Mouse (Mus musculus): ENCODE data around the gene Tmem214. TPM values are rescaled to one million over a fixed set of nuclear protein-coding genes. Genes with fewer than 3 reads are reported as not detected.
A peak's percentile ranks its signal among the peaks of the same experiment; 100 is the strongest.
"Not testable (repeated sequence)": the region's sequence is repeated elsewhere in the genome, so short reads cannot be mapped to it uniquely, and the experiment has no call there.

Tmem214 gene
- total RNA-seq, 2 experiments from 2014 or later, result 35.8 to 41.1 TPM

GRCm38 (mm10) chr5:30869405-30870130 lies 1.8 kb downstream of the Tmem214 start:
- intact Hi-C loops (cut with DNase I), result loop anchor here (2.0 to 5.0 kb wide), 2 partner anchors 17 to 62 kb away; no protein-coding TSS in a partner anchor
- DNase-seq, result peak; percentile 93 to 96

- no peak for DNase-seq
- intact Hi-C loops (cut with DNase I), result no loop called here
Observed at GRCm38 (mm10) chr5:30870131-30870406, 2.3 kb downstream of the Tmem214 start.

- intact Hi-C loops (cut with DNase I), result no loop called here
- no peak for DNase-seq
Observed at GRCm38 (mm10) chr5:30872574-30872973, 4.8 kb downstream of the Tmem214 start.

GRCm38 (mm10) chr5:30874365-30874764 lies 6.6 kb downstream of the Tmem214 start:
- DNase-seq, result no peak
- intact Hi-C loops (cut with DNase I), result no loop called here

GRCm38 (mm10) chr5:30878616-30879015 lies 10.8 kb downstream of the Tmem214 start:
- intact Hi-C loops (cut with DNase I), result no loop called here
- DNase-seq, result peak in 1 of 2 experiments; percentile 28

GRCm38 (mm10) chr5:30879347-30879943 lies 11.6 kb downstream of the Tmem214 start:
- no peak for DNase-seq
- intact Hi-C loops (cut with DNase I), result no loop called here

- intact Hi-C loops (cut with DNase I); DNase-seq: not testable (repeated sequence)
Observed at GRCm38 (mm10) chr5:30881839-30882238, 14.0 kb downstream of the Tmem214 start.

GRCm38 (mm10) chr5:30886209-30886608 lies 18.4 kb downstream of the Tmem214 start:
- intact Hi-C loops (cut with DNase I), result loop anchor here (2.0 kb wide), 1 partner anchor 17 kb away; the partner anchor contains the start of gene Tmem214
- DNase-seq, result no peak

GRCm38 (mm10) chr5:30886731-30887130 lies 18.9 kb downstream of the Tmem214 start:
- intact Hi-C loops (cut with DNase I), result loop anchor here (2.0 kb wide), 1 partner anchor 18 kb away; the partner anchor contains the start of gene Tmem214
- no peak for DNase-seq

- DNase-seq, result peak; percentile 63 to 64
- intact Hi-C loops (cut with DNase I), result loop anchor here (2.0 kb wide), 1 partner anchor 19 kb away; the partner anchor contains the start of gene Tmem214
Observed at GRCm38 (mm10) chr5:30887331-30887761, 19.5 kb downstream of the Tmem214 start.

- DNase-seq, result peak; percentile 91 to 93
- intact Hi-C loops (cut with DNase I), result loop anchor here (2.0 kb wide), 2 partner anchors 19 kb away; partner anchors contain the start of genes Ost4 and Tmem214
Observed at GRCm38 (mm10) chr5:30887858-30888336, 20.1 kb downstream of the Tmem214 start.

- peak; percentile 88 to 93 for DNase-seq
- intact Hi-C loops (cut with DNase I), result loop anchor here (2.0 kb wide), 1 partner anchor 18 kb away; the partner anchor contains the start of gene Ost4
Observed at GRCm38 (mm10) chr5:30888337-30889087, 20.7 kb downstream of the Tmem214 start, which contains the start of gene Agbl5. TSS of gene Agbl5 (plus strand) at chr5:30888694.

GRCm38 (mm10) chr5:30889088-30889754 lies 21.4 kb downstream of the Tmem214 start:
- intact Hi-C loops (cut with DNase I), result loop anchor here (2.0 kb wide), 1 partner anchor 18 kb away; the partner anchor contains the start of gene Ost4
- DNase-seq, result no peak

GRCm38 (mm10) chr5:30890375-30890774 lies 22.6 kb downstream of the Tmem214 start:
- intact Hi-C loops (cut with DNase I), result no loop called here
- DNase-seq, result no peak

GRCm38 (mm10) chr5:30901860-30902259 lies 34.0 kb downstream of the Tmem214 start:
- DNase-seq, result no peak
- intact Hi-C loops (cut with DNase I), result no loop called here

- intact Hi-C loops (cut with DNase I), result loop anchor here (2.0 kb wide), 1 partner anchor 19 kb away; the partner anchor contains the start of gene Agbl5
- peak; percentile 98 to 99 for DNase-seq
Observed at GRCm38 (mm10) chr5:30907413-30908059, 39.7 kb downstream of the Tmem214 start, which contains the start of gene Ost4. TSS of gene Ost4 (minus strand) at chr5:30907788.

GRCm38 (mm10) chr5:30908426-30909299 lies 40.9 kb downstream of the Tmem214 start:
- intact Hi-C loops (cut with DNase I), result no loop called here
- DNase-seq, result peak; percentile 65 to 67

GRCm38 (mm10) chr5:30909300-30909659 lies 41.5 kb downstream of the Tmem214 start:
- no peak for DNase-seq
- intact Hi-C loops (cut with DNase I), result no loop called here

Data from heart, postnatal 14 days (tissue).